In the genomic region with DNA sequence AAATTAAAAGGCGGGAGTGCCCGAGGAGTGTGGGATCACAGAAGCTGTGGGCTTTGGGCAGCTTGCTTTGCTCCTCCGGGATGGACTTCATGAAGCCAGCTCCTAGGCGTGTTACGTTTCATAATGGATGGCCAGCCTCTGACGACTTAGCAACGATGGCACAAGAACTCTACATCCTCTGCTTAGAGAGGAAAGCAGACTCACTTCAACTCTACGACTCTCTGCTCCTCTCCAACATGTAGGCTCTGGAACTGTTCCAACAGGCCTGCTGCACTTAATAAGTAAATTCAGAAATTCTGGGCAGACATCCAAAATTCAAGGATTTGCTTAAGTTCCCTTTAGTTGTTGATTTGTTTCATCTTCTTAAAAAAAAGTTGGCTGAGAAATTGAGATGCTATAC, we compare ENCODE assay signal across 9 mouse cellular contexts.
DNase-seq lines count a peak whose midpoint lies in the region; ATAC-seq and TF ChIP-seq lines count a peak whose summit lies in the region.
"Had no signal": no experiment of that assay in that cellular context is flagged by ENCODE, and none has a peak within 500 bp of the region (broad histone marks: within the 10 kb centered on the region; RNA-seq: fewer than 3 reads in every experiment).

No protein-coding gene starts in this region.

- H3K9me3 ChIP-seq in liver, embryonic 11.5 days (ENCODE audit: control insufficient read depth, low read length), result no peaks in the 10 kb centered on the region
- no peaks in the 10 kb centered on the region for H3K9me3 ChIP-seq in forebrain, postnatal 0 days (ENCODE audit: low read length)

- no peak overlapping the region for H3K4me2 ChIP-seq in liver, embryonic 11.5 days
- H3K4me2 ChIP-seq in forebrain, postnatal 0 days (ENCODE audit: low read depth), result no peak overlapping the region

- no peak overlapping the region for H3K27ac ChIP-seq in liver, embryonic 11.5 days (ENCODE audit: low read depth, low read length)
- H3K27ac ChIP-seq in forebrain, postnatal 0 days (ENCODE audit: low read depth, low read length), result no peak overlapping the region

- intact Hi-C loops in heart, postnatal 25 days (cut with DNase I), result no loop called here

- H3K27me3 ChIP-seq in liver, embryonic 11.5 days (replicated peaks; ENCODE audit: control insufficient read depth, insufficient read depth, low read length), result no peaks in the 10 kb centered on the region
- H3K27me3 ChIP-seq in forebrain, postnatal 0 days (ENCODE audit: insufficient read depth, low read length), result no peaks in the 10 kb centered on the region

- peak; percentile 25 for DNase-seq in heart, adult 8-10 months (ENCODE audit: low spot score)
- DNase-seq in heart, postnatal 25 days (ENCODE audit: low spot score), result no peak
- DNase-seq in liver, result peak; percentile 14
- no peak for DNase-seq in liver, embryonic 11.5 days (ENCODE audit: low spot score)
- DNase-seq in forebrain, postnatal 0 days, result peak; percentile 77
- DNase-seq in lung, postnatal 25 days (ENCODE audit: low spot score), result peak; percentile 64
- no peak for DNase-seq in thymus, adult 18-20 months
- DNase-seq: cerebellum, adult 11 months had no signal

- WGBS in liver, embryonic 11.5 days, result 64% methylated on average over 8 of the region's 8 CpGs
- WGBS in forebrain, postnatal 0 days, result 50% methylated on average over 8 of the region's 8 CpGs

- H3K4me1 ChIP-seq in liver, embryonic 11.5 days (replicated peaks; ENCODE audit: control insufficient read depth, insufficient read depth, low read length), result no peaks in the 10 kb centered on the region
- no peaks in the 10 kb centered on the region for H3K4me1 ChIP-seq in forebrain, postnatal 0 days (ENCODE audit: insufficient read depth)

- no peaks in the 10 kb centered on the region for H3K36me3 ChIP-seq in liver, embryonic 11.5 days (ENCODE audit: control insufficient read depth, insufficient read depth, low read length)
- H3K36me3 ChIP-seq in forebrain, postnatal 0 days (ENCODE audit: insufficient read depth), result no peaks in the 10 kb centered on the region

- no peak overlapping the region for H3K9ac ChIP-seq in liver, embryonic 11.5 days (ENCODE audit: low read depth, low read length)
- H3K9ac ChIP-seq in forebrain, postnatal 0 days, result no peak overlapping the region

- no peak overlapping the region for H3K4me3 ChIP-seq in liver, embryonic 11.5 days (ENCODE audit: low read depth, low read length)
- H3K4me3 ChIP-seq in forebrain, postnatal 0 days (ENCODE audit: low read depth, low read length), result no peak overlapping the region

- ATAC-seq in liver, embryonic 11.5 days (replicated peaks; ENCODE audit: low FRiP score), result no peak
- peak; percentile 56; the same call in 1 of the 2 replicates for ATAC-seq in forebrain, postnatal 0 days
- no peak for ATAC-seq in activated CD4-positive, CD25-positive, alpha-beta regulatory T cell, adult 4 months

- no peak for TF ChIP-seq CTCF in forebrain, postnatal 0 days (IDR thresholded peaks at IDR 0.05; ENCODE audit: low read depth)

Comparison
In these comparisons a context has a peak if more than half of its experiments do, and no peak if none do; other contexts are left out.
1. DNase-seq: peak in heart, adult 8-10 months (single experiment), liver (single experiment), forebrain, postnatal 0 days (single experiment) and lung, postnatal 25 days (single experiment); none in heart, postnatal 25 days (single experiment), liver, embryonic 11.5 days (single experiment) and thymus, adult 18-20 months (0 of 2).